In genomic region chr14:103919380-103919779, GRCm38 (mm10) we compare ENCODE assay signal across 23 mouse cellular contexts.
DNase-seq lines count a peak whose midpoint lies in the region; ATAC-seq and TF ChIP-seq lines count a peak whose summit lies in the region.
"Had no signal": no experiment of that assay in that cellular context is flagged by ENCODE, and none has a peak within 500 bp of the region (broad histone marks: within the 10 kb centered on the region; RNA-seq: fewer than 3 reads in every experiment).

No protein-coding gene starts in this region.

- no peak overlapping the region; the same call in 1 of the 2 replicates for H3K27ac ChIP-seq in heart, adult 2 months
- H3K27ac ChIP-seq in heart, embryonic 13.5 days (replicated peaks) = peak overlapping the region; percentile 56
- H3K27ac ChIP-seq in lung, postnatal 0 days (ENCODE audit: low read length) = no peak overlapping the region
- H3K27ac ChIP-seq: embryonic facial prominence, embryonic 13.5 days; forebrain, embryonic 12.5 days; hindbrain, embryonic 10.5 days; hindbrain, embryonic 14.5 days had no signal

- H3K79me2 ChIP-seq in heart, adult 2 months (replicated peaks; ENCODE audit: control insufficient read depth, insufficient read depth, low read length) = no peaks in the 10 kb centered on the region
- no peaks in the 10 kb centered on the region for H3K79me2 ChIP-seq in myocyte (ENCODE audit: control insufficient read depth, insufficient read depth)

- intact Hi-C loops in heart, adult 2 months (cut with DNase I) = no loop called here
- intact Hi-C loops in heart, postnatal 10 days (cut with DNase I) = no loop called here

- TF ChIP-seq EP300 in heart, adult 2 months (IDR thresholded peaks at IDR 0.05; ENCODE audit: insufficient read depth, low read depth, low read length) = no peak
- peak; percentile 93 for TF ChIP-seq EP300 in lung, postnatal 0 days (IDR thresholded peaks at IDR 0.05)

- no peak overlapping the region for H3K4me3 ChIP-seq in heart, adult 2 months
- no peak overlapping the region for H3K4me3 ChIP-seq in heart, embryonic 13.5 days
- no peak overlapping the region for H3K4me3 ChIP-seq in lung, postnatal 0 days (ENCODE audit: low read depth, low read length)
- H3K4me3 ChIP-seq in myocyte = no peak overlapping the region
- H3K4me3 ChIP-seq: embryonic facial prominence, embryonic 13.5 days; forebrain, embryonic 12.5 days; hindbrain, embryonic 10.5 days had no signal

- H3K9ac ChIP-seq in heart, adult 2 months (ENCODE audit: low read depth, low read length) = no peak overlapping the region
- H3K9ac ChIP-seq in heart, embryonic 13.5 days = no peak overlapping the region
- H3K9ac ChIP-seq in lung, postnatal 0 days (replicated peaks; ENCODE audit: low read depth) = no peak overlapping the region
- H3K9ac ChIP-seq: embryonic facial prominence, embryonic 13.5 days; forebrain, embryonic 12.5 days; hindbrain, embryonic 14.5 days had no signal

- no peaks in the 10 kb centered on the region for H3K27me3 ChIP-seq in heart, adult 2 months (ENCODE audit: control insufficient read depth, insufficient read depth, low read length)
- H3K27me3 ChIP-seq in heart, embryonic 13.5 days (replicated peaks) = no peaks in the 10 kb centered on the region
- no peaks in the 10 kb centered on the region for H3K27me3 ChIP-seq in lung, postnatal 0 days (replicated peaks; ENCODE audit: insufficient read depth, low read length)
- H3K27me3 ChIP-seq in myocyte (ENCODE audit: control insufficient read depth, insufficient read depth, insufficient read length) = no peaks in the 10 kb centered on the region
- H3K27me3 ChIP-seq: CH12.LX; embryonic facial prominence, embryonic 13.5 days; forebrain, embryonic 12.5 days; Patski had no signal

- H3ac ChIP-seq in myocyte (ENCODE audit: control insufficient read depth, insufficient read length) = no peak overlapping the region

- TF ChIP-seq POLR2A in heart, adult 2 months (IDR thresholded peaks at IDR 0.05; ENCODE audit: insufficient read depth, low read depth, low read length) = no peak
- TF ChIP-seq POLR2A in myocyte (IDR thresholded peaks at IDR 0.05; ENCODE audit: insufficient read length, low read depth) = no peak

- H3K4me2 ChIP-seq in heart, embryonic 13.5 days = no peak overlapping the region
- no peak overlapping the region for H3K4me2 ChIP-seq in lung, postnatal 0 days (replicated peaks; ENCODE audit: low read depth, low read length)
- H3K4me2 ChIP-seq in myocyte (ENCODE audit: low read depth) = peak overlapping the region; percentile 15
- H3K4me2 ChIP-seq: embryonic facial prominence, embryonic 13.5 days; forebrain, embryonic 12.5 days; hindbrain, embryonic 14.5 days had no signal

- TF ChIP-seq CTCF in heart, adult 2 months (IDR thresholded peaks at IDR 0.05) = no peak
- no peak for TF ChIP-seq CTCF in lung, postnatal 0 days (IDR thresholded peaks at IDR 0.05)

- DNase-seq in heart, adult 11 months = peak; percentile 93
- no peak for DNase-seq in heart, adult 2 months
- DNase-seq in heart, postnatal 10 days = no peak
- peak; percentile 48 for DNase-seq in lung, postnatal 0 days (ENCODE audit: low spot score)
- no peak for DNase-seq in lung, postnatal 25 days (ENCODE audit: low spot score)
- DNase-seq: adrenal gland, adult 2 months; adrenal gland, postnatal 36 days; cerebellum, adult 11 months; cerebellum, adult 8-10 months; cerebellum, postnatal 14 days; gastrocnemius, postnatal 10 days; kidney, adult 8-10 months had no signal

- peaks cover 4% of the 10 kb centered on the region for H3K4me1 ChIP-seq in heart, adult 2 months (ENCODE audit: control insufficient read depth, insufficient read depth, low read length)
- peaks cover 16% of the 10 kb centered on the region for H3K4me1 ChIP-seq in heart, embryonic 13.5 days
- H3K4me1 ChIP-seq in lung, postnatal 0 days (ENCODE audit: insufficient read depth, low read depth, low read length) = no peaks in the 10 kb centered on the region
- H3K4me1 ChIP-seq: embryonic facial prominence, embryonic 13.5 days; forebrain, embryonic 12.5 days had no signal

- H3K36me3 ChIP-seq in heart, adult 2 months (ENCODE audit: control insufficient read depth, insufficient read depth, low read length) = no peaks in the 10 kb centered on the region
- no peaks in the 10 kb centered on the region for H3K36me3 ChIP-seq in heart, embryonic 13.5 days
- H3K36me3 ChIP-seq in lung, postnatal 0 days (ENCODE audit: insufficient read depth, low read length) = no peaks in the 10 kb centered on the region
- no peaks in the 10 kb centered on the region for H3K36me3 ChIP-seq in myocyte (ENCODE audit: control insufficient read depth, insufficient read depth)
- H3K36me3 ChIP-seq: embryonic facial prominence, embryonic 13.5 days; forebrain, embryonic 12.5 days; hindbrain, embryonic 10.5 days had no signal

- WGBS in heart, adult 2 months = 32% methylated on average over 4 of the region's 4 CpGs
- 52% methylated on average over 4 of the region's 4 CpGs for WGBS in heart, embryonic 13.5 days
- 45% methylated on average over 4 of the region's 4 CpGs for WGBS in lung, postnatal 0 days

- no peak for ATAC-seq in heart, embryonic 13.5 days (ENCODE audit: extremely low read depth, insufficient number of reproducible peaks, low FRiP score, low TSS enrichment)
- ATAC-seq in lung, postnatal 0 days = peak; percentile 80
- ATAC-seq: activated CD4-positive, CD25-positive, alpha-beta regulatory T cell, adult 4 months; forebrain, embryonic 16.5 days; intestine, embryonic 16.5 days; Patski had no signal

- H3K9me3 ChIP-seq in heart, embryonic 13.5 days = no peaks in the 10 kb centered on the region
- no peaks in the 10 kb centered on the region for H3K9me3 ChIP-seq in lung, postnatal 0 days (ENCODE audit: low read length)
- H3K9me3 ChIP-seq: embryonic facial prominence, embryonic 13.5 days; forebrain, embryonic 12.5 days; hindbrain, embryonic 10.5 days had no signal

TF ChIP-seq in myocyte, 11 proteins besides CTCF, POLR2A, EP300 and RAD21:
- TF ChIP-seq POLR2AphosphoS2 (IDR thresholded peaks at IDR 0.05; ENCODE audit: insufficient read length, low read depth) = no peak
- TF ChIP-seq TCF3 (IDR thresholded peaks at IDR 0.05; ENCODE audit: insufficient read length, low read depth) = no peak
- no peak for TF ChIP-seq USF1 (IDR thresholded peaks at IDR 0.05; ENCODE audit: low read depth)
- TF ChIP-seq MAX (IDR thresholded peaks at IDR 0.05; ENCODE audit: low read depth) = no peak
- no peak for TF ChIP-seq SRF (IDR thresholded peaks at IDR 0.05; ENCODE audit: control insufficient read depth, insufficient read length, low read depth)
- TF ChIP-seq REST (IDR thresholded peaks at IDR 0.05; ENCODE audit: insufficient read depth, insufficient read length) = no peak
- TF ChIP-seq MYOG (IDR thresholded peaks at IDR 0.05; ENCODE audit: control insufficient read depth in 1 of 3, insufficient read depth in 1 of 3, insufficient read length in 2 of 3, low read depth in 2 of 3) = no peak
- no peak for TF ChIP-seq E2F4 (IDR thresholded peaks at IDR 0.05; ENCODE audit: insufficient read depth)
- no peak for TF ChIP-seq TCF12 (IDR thresholded peaks at IDR 0.05; ENCODE audit: insufficient read depth, poor library complexity, severe bottlenecking)
- TF ChIP-seq MYOD1 (IDR thresholded peaks at IDR 0.05; ENCODE audit: control insufficient read depth in 1 of 3, insufficient read length in 2 of 3, low read depth in 2 of 3) = no peak
- TF ChIP-seq CEBPB (IDR thresholded peaks at IDR 0.05; ENCODE audit: insufficient read depth, poor library complexity, severe bottlenecking) = no peak
TF ChIP-seq in myocyte: peak in this region for 0.

Comparison
In these comparisons a context has a peak if more than half of its experiments do, and no peak if none do; other contexts are left out.
1. DNase-seq: peak in heart, adult 11 months (single experiment) and lung, postnatal 0 days (single experiment); none in heart, adult 2 months (0 of 2), heart, postnatal 10 days (0 of 2) and lung, postnatal 25 days (single experiment).